Mouse (Mus musculus) embryonic facial prominence, embryonic 13.5 days (tissue): ENCODE data around the gene Zfhx3. TPM values are rescaled to one million over a fixed set of nuclear protein-coding genes. Genes with fewer than 3 reads are reported as not detected.

Source experiments
- ATAC-seq: fragments of 200-750 bp; cut with Nextera tagmentation; 2 replicates; pipeline ENCODE4 v1.8.0; 2017; ENCODE audit warnings: low read depth; ENCODE audit not compliant: insufficient number of reproducible peaks, insufficient read depth, low FRiP score, low TSS enrichment
- H3K27ac ChIP-seq: fragments of 300-500 bp; sonication (generic); 2 replicates; pipeline ENCODE4 v1.5.1; 2015; ENCODE audit warnings: moderate library complexity, mild to moderate bottlenecking, inconsistent platforms
- H3K27me3 ChIP-seq: fragments of 300-500 bp; sonication (generic); 2 replicates; pipeline ENCODE4 v1.6.1; 2015; ENCODE audit warnings: mild to moderate bottlenecking, inconsistent platforms
- H3K36me3 ChIP-seq: fragments of 300-500 bp; sonication (generic); 2 replicates; pipeline ENCODE4 v1.6.1; 2015; ENCODE audit warnings: mild to moderate bottlenecking, inconsistent platforms
- H3K4me1 ChIP-seq: fragments of 300-500 bp; sonication (generic); 2 replicates; pipeline ENCODE4 v1.6.1; 2015; ENCODE audit warnings: inconsistent platforms
- H3K4me2 ChIP-seq: fragments of 300-500 bp; sonication (generic); 2 replicates; pipeline ENCODE4 v1.6.1; 2015; ENCODE audit warnings: moderate library complexity, mild to moderate bottlenecking, inconsistent platforms
- H3K4me3 ChIP-seq: fragments of 300-500 bp; sonication (generic); 2 replicates; pipeline ENCODE4 v1.5.1; 2015; ENCODE audit warnings: mild to moderate bottlenecking, inconsistent platforms
- H3K9ac ChIP-seq: fragments of 300-500 bp; sonication (generic); 2 replicates; pipeline ENCODE4 v1.6.1; 2015; ENCODE audit warnings: mild to moderate bottlenecking, inconsistent platforms
- H3K9me3 ChIP-seq: fragments of 300-500 bp; sonication (generic); 2 replicates; pipeline ENCODE4 v1.6.1; 2016; ENCODE audit warnings: inconsistent platforms
- WGBS: fragments of 180-500 bp; shearing (Covaris S2); methylation state at CpG from one replicate; pipeline ENCODE4 v1.1.7; 2015; ENCODE audit warnings: mixed read lengths; 5-methylcytosine and 5-hydroxymethylcytosine counted together
- polyA plus RNA-seq: library from polyadenylated mRNA; unstranded; fragments of >200 nt; fragmentation: Nextera tagmentation; extraction: Ambion mirVana; gene quantifications from 2 replicates; pipeline ENCODE4 v1.2.1, GENCODE M21; 2015

Gene Zfhx3
- polyA plus RNA-seq, 1 experiment from 2014 or later: 29.9 TPM

DNA sequence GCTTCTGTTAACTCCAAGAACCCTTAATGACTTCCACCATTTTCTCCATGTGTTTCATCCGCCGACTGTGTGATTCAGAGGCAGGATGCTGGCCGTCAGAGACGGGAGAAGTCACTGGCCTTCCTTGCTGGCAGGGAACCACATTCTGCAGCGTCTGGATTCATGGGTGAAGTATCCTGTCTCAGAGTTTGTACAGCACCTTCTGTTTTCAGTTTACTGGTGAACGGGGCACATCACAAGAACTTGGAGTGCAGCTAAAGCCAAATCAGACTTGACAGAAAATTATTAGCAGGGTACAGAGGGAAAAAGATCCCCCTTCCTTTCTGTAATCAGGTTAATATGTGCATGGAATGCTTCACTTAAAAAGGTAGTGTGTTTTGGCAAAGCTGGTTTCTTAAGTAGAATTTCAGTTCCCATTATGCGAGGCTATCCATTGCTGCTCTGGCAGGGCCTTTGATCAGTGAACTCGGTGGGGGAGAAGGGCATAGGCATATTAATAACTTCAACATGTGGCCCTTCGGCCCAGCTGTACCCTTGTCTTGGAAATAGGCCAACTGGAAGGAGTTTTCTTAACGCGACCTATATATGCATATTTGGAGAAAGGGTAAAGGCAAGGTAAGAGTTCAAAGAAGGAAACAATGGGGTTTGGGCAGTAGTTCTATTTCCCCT lies 1035.4 kb downstream of the Zfhx3 start:
- Histone ChIP-seq H3K27ac (peak overlapping the region; percentile 81), H3K9me3 (no peaks in the 10 kb centered on the region), H3K27me3 (no peaks in the 10 kb centered on the region), H3K9ac (no peak overlapping the region), H3K4me2 (peak overlapping the region; percentile 26), H3K4me1 (peaks cover 19% of the 10 kb centered on the region), H3K4me3 (no peak overlapping the region), H3K36me3 (no peaks in the 10 kb centered on the region)
- ATAC-seq: 0 out of 2 replicates have a peak, but pooled peaks have one; percentile 26
- whole genome bisulfite sequencing: 23% methylated on average over 11 of the region's 11 CpGs

DNA sequence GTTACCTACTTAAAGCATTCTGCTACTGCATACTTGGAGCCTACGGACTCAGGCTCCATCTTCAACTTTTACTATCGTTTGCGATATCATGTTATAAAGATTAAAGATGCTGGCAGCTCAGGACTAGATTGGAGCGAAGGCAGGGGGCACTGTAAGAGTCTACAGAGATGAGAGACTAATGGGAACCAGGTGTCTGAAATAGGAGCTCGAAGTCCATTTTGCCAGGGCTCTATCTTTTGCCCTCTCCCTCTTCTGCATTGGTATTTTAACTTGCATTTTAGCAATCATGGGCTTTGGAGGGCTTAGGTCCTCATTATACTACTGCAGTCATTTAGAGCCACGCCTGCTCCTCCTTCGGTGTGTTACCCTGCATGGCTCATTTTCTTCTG lies 1035.9 kb downstream of the Zfhx3 start:
- ATAC-seq: no peak
- peak overlapping the region; percentile 26 for H3K4me2 ChIP-seq
- H3K27ac ChIP-seq: peak overlapping the region; percentile 75
- H3K9me3 ChIP-seq: no peaks in the 10 kb centered on the region
- no peak overlapping the region for H3K4me3 ChIP-seq
- H3K4me1 ChIP-seq: peaks cover 19% of the 10 kb centered on the region
- H3K36me3 ChIP-seq: no peaks in the 10 kb centered on the region
- H3K9ac ChIP-seq: no peak overlapping the region
- 30% methylated on average over 7 of the region's 7 CpGs for WGBS
- no peaks in the 10 kb centered on the region for H3K27me3 ChIP-seq

DNA sequence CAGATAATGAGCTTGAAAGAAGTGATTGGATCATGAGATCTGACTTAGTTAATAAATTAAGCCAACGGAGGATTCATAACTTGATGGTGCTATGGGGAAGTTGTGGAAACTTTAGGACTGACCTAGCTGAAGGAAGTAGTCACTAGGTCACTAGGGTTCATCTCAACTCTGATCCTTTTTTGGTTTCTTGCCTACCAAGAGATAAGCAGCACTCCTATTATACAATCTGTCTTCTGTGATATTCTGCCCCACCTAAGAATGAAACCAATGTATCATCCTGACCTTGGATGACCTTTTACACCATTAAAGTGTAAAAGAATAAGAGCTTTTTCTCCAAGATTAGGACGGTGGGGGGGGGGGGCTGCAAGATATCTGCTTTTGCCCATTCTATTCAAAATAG lies 1042.5 kb downstream of the Zfhx3 start:
- H3K27me3 ChIP-seq: no peaks in the 10 kb centered on the region
- no peak overlapping the region for H3K27ac ChIP-seq
- H3K9me3 ChIP-seq: no peaks in the 10 kb centered on the region
- H3K36me3 ChIP-seq: no peaks in the 10 kb centered on the region
- no peaks in the 10 kb centered on the region for H3K4me1 ChIP-seq
- no peak for ATAC-seq
- 69% methylated on average over 2 of the region's 2 CpGs for WGBS
- no peak overlapping the region for H3K4me2 ChIP-seq
- H3K9ac ChIP-seq: no peak overlapping the region
- no peak overlapping the region for H3K4me3 ChIP-seq

DNA sequence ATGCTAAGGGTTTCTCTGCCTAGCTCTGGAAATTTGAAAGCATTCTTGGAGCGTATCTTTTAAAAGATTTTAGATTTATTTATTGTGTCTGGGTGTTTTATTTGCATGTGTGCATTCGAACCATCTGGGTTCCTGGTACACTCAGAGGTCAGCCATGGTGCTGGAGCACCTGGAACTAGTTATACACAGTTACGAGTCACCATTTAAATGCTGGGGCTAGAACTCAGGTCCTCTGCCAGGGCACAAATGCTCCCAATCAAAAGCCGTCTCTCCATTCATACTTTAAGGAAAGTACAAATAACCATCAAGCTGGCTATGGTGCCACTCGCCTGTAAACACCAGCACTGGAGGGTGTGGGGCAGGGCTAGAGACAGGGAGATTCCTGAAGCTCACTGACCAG lies 1047.4 kb downstream of the Zfhx3 start:
- no peak overlapping the region for H3K9ac ChIP-seq
- H3K4me2 ChIP-seq: no peak overlapping the region
- no peaks in the 10 kb centered on the region for H3K27me3 ChIP-seq
- no peaks in the 10 kb centered on the region for H3K9me3 ChIP-seq
- H3K4me3 ChIP-seq: no peak overlapping the region
- WGBS: 46% methylated on average over 5 of the region's 5 CpGs
- no peaks in the 10 kb centered on the region for H3K36me3 ChIP-seq
- no peak overlapping the region for H3K27ac ChIP-seq
- H3K4me1 ChIP-seq: peaks cover 7% of the 10 kb centered on the region; the same call in 1 of the 2 replicates
- no peak for ATAC-seq

DNA sequence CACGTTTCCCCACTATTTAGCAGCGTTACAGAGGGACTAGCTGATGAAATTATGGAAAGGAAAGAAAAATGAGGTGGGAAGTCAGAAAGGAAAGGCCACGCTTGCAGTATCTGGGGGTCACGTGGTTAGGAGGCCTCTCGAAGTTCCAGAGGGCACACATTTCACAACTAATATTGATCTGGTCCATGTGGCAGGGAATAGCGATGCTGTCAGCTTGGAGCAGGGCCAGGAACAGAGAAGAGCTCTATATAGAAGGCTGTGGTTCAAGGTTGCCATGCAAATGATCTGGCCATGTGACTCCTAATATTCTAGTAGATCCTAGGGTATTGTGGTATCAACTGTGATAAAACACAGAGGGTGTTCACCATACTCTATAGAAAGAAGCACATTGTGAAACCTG lies 1048.1 kb downstream of the Zfhx3 start:
- no peak for ATAC-seq
- no peak overlapping the region for H3K9ac ChIP-seq
- no peak overlapping the region for H3K27ac ChIP-seq

DNA sequence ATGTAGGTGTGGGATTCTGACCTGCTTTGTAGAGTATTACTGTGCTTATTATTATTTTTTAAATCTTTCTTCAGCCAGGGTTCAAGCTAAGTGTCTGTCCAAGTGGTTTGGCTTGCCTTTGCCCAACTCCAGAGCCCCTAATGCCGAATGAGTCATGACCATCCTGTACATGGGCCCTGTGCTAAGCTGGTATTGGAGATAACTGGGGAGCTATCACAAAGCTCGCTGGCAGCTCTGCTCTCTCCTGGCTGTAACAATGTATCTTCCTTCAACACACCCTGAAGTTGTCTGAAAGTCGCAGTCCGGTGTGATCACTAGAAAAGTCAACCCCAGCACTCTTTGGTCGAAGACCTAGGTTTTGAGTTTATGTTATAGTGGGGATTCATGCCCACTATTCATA lies 1049.0 kb downstream of the Zfhx3 start:
- no peak overlapping the region for H3K9ac ChIP-seq
- H3K27me3 ChIP-seq: no peaks in the 10 kb centered on the region
- H3K9me3 ChIP-seq: no peaks in the 10 kb centered on the region
- no peak overlapping the region for H3K27ac ChIP-seq
- no peak overlapping the region for H3K4me2 ChIP-seq
- H3K36me3 ChIP-seq: no peaks in the 10 kb centered on the region
- ATAC-seq: no peak
- H3K4me3 ChIP-seq: no peak overlapping the region
- 91% methylated on average over 5 of the region's 5 CpGs for WGBS
- peaks cover 7% of the 10 kb centered on the region; the same call in 1 of the 2 replicates for H3K4me1 ChIP-seq

More for the DNA sequence above, 1048.1 kb downstream of the Zfhx3 start:
- Histone ChIP-seq H3K4me1 (peaks cover 7% of the 10 kb centered on the region; the same call in 1 of the 2 replicates), H3K27me3 (no peaks in the 10 kb centered on the region), H3K4me2 (no peak overlapping the region), H3K4me3 (no peak overlapping the region), H3K9me3 (no peaks in the 10 kb centered on the region), H3K36me3 (no peaks in the 10 kb centered on the region)
- 63% methylated on average over 6 of the region's 6 CpGs for WGBS

DNA sequence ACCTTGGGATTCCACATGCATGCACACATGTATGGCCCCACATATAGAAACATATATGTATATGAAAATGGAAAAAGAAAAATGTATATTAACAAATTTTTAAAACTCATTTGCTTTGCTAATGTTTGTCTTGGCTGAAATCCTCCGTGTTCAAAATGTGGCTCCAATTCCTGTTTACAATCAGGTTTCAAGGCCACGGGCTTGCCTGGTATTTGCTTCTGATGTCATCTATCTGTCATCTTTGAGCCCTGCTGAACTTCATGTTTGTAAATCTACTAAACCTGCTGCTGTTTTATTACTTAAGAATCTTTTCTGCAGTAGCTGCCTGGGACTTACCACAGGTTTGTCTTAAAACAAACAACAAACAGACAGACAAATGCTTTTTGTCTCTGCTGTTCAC lies 1051.3 kb downstream of the Zfhx3 start:
- no peaks in the 10 kb centered on the region for H3K27me3 ChIP-seq
- H3K27ac ChIP-seq: no peak overlapping the region
- ATAC-seq: no peak
- WGBS: 39% methylated on average over 2 of the region's 2 CpGs
- H3K4me2 ChIP-seq: no peak overlapping the region
- no peak overlapping the region for H3K9ac ChIP-seq
- no peaks in the 10 kb centered on the region for H3K9me3 ChIP-seq
- no peak overlapping the region for H3K4me3 ChIP-seq
- peaks cover 7% of the 10 kb centered on the region; the same call in 1 of the 2 replicates for H3K4me1 ChIP-seq
- no peaks in the 10 kb centered on the region for H3K36me3 ChIP-seq

DNA sequence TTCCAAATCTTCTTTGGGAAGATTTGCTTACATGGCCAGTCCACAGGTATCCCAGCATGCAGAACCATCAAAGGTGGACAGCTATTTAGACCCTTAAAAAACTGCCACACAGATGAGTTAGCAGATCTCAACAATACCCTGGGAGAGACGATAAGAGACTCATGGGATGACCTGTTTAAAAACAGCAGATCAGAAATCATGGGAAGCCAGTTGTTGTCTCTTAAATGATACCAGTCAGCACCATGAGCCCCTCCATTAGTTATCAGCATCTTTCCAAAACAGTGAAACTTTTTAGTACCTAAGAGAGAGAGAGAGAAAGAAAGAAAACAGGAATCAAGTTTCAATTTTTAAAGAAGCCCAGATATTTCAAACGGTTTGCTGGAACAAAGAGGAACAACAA lies 1051.7 kb downstream of the Zfhx3 start:
- no peak overlapping the region for H3K27ac ChIP-seq
- H3K4me2 ChIP-seq: no peak overlapping the region
- H3K27me3 ChIP-seq: no peaks in the 10 kb centered on the region
- no peak overlapping the region for H3K9ac ChIP-seq
- H3K4me3 ChIP-seq: no peak overlapping the region
- peaks cover 7% of the 10 kb centered on the region; the same call in 1 of the 2 replicates for H3K4me1 ChIP-seq
- no peak for ATAC-seq
- WGBS: 38% methylated on average over 2 of the region's 2 CpGs
- H3K36me3 ChIP-seq: no peaks in the 10 kb centered on the region
- H3K9me3 ChIP-seq: no peaks in the 10 kb centered on the region

DNA sequence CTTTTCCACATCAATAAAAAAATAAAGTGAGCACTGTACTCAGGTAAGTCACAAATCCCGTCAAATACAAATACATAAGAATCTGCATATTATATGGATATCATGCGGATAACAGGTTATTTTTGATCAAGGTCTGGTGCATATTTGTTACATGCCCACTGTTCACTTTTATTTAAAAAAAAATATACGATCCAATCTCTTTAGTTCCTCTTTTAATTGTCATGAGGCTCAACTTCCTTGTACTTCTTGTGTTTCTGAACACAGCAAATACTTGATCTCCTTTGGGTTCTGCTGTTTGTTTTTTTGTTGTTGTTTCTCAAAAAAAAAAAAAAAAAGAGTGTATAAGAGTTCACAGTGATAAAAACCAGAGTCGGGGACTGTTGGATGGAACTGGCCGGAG lies 1052.4 kb downstream of the Zfhx3 start:
- Histone ChIP-seq H3K4me1 (peaks cover 7% of the 10 kb centered on the region; the same call in 1 of the 2 replicates), H3K27ac (no peak overlapping the region), H3K4me3 (no peak overlapping the region), H3K36me3 (no peaks in the 10 kb centered on the region), H3K27me3 (no peaks in the 10 kb centered on the region), H3K4me2 (no peak overlapping the region), H3K9ac (no peak overlapping the region), H3K9me3 (no peaks in the 10 kb centered on the region)
- ATAC-seq: no peak
- 86% methylated on average over 5 of the region's 5 CpGs for WGBS

DNA sequence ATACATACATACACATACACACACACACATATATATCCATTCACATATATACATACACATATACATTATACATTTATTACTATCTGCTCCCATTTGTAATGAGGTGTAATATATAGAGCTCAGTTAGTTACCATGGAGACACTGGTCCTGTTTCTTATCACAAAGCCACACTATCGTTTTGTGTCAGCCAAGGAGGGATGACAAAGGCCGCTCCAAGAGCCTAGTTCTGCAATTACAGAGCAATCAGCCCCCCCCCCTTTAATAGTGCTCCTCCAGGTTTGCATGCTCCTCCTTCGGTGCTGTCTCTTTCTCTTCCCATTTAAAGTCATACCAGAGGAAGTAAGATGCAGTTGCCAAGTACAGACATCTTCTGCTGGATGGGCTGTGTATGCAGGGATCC lies 1054.9 kb downstream of the Zfhx3 start:
- no peaks in the 10 kb centered on the region for H3K27me3 ChIP-seq
- ATAC-seq: no peak
- no peak overlapping the region for H3K9ac ChIP-seq
- no peaks in the 10 kb centered on the region for H3K4me1 ChIP-seq
- no peaks in the 10 kb centered on the region for H3K36me3 ChIP-seq
- H3K27ac ChIP-seq: no peak overlapping the region
- H3K9me3 ChIP-seq: no peaks in the 10 kb centered on the region; the same call in 1 of the 2 replicates
- WGBS: 53% methylated on average over 3 of the region's 3 CpGs
- H3K4me2 ChIP-seq: no peak overlapping the region
- no peak overlapping the region for H3K4me3 ChIP-seq

DNA sequence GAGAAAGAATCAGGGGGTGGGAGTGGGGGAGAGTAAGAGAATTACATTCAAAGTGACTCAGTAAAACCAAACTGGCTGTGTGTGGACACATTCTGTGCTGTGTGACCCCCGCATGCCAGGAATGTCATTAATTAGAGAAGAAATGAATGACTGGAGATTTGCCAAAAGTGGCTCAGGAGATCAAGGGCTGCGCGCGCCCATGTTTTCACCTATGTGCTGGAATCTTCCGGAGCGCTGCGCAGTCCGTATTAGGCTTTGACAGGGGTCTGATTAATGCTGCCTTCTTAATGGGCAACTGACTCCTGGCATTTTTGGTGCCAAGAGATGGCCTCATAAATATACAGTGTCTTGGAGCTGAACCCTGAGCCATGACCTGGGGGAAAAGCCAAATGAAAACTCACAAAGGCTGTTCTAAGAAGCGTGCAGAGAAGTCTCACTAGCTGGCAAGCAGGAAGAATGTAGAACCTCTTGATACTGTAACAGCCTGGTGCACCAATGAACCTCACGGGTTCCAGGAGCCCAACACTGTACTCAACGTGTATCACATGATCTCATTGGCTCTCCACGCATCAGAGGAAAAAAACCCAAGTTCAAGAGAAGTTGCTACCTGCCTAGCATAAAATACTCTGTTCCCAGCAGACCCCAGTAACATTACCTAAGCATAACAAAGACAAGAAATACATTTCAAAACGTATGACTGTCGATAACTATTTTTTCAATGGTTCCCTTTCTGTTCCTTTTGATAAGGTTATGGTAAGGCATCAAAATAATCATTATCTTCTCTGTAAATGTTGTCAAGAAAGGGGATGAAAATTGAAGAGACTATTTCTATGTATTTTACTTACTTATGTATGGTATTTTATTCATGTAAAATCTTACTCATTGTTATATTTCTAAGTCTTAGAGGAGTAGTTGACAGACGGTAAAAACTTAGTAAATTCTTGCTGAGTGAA lies 1057.1 kb downstream of the Zfhx3 start:
- no peaks in the 10 kb centered on the region for H3K36me3 ChIP-seq
- H3K4me2 ChIP-seq: no peak overlapping the region
- ATAC-seq: no peak
- 79% methylated on average over 15 of the region's 15 CpGs for WGBS
- no peak overlapping the region for H3K4me3 ChIP-seq
- H3K4me1 ChIP-seq: no peaks in the 10 kb centered on the region
- no peaks in the 10 kb centered on the region for H3K27me3 ChIP-seq
- no peaks in the 10 kb centered on the region; the same call in 1 of the 2 replicates for H3K9me3 ChIP-seq
- no peak overlapping the region for H3K27ac ChIP-seq
- no peak overlapping the region for H3K9ac ChIP-seq

DNA sequence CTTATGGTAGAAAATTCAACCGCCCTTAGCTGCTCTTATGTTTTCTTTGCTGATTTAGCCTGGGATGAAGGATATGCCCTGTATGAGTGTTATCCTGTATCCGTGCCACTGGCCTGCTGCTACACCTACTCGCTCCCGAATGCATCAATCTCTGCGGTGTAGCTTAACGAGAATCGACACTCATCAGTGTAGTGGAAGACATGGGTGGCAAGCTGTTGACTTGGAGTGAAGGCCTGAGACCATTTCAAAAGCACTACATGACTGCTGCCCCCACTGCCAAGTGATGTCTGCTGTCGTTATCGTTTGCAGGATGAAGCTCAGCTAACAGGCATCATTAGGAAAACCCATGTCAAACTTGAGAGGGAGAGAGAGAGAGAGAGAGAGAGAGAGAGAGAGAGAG lies 1058.6 kb downstream of the Zfhx3 start:
- Histone ChIP-seq H3K4me1 (no peaks in the 10 kb centered on the region), H3K9ac (no peak overlapping the region), H3K27ac (no peak overlapping the region), H3K27me3 (no peaks in the 10 kb centered on the region), H3K9me3 (no peaks in the 10 kb centered on the region; the same call in 1 of the 2 replicates), H3K4me3 (no peak overlapping the region), H3K36me3 (no peaks in the 10 kb centered on the region), H3K4me2 (no peak overlapping the region)
- no peak for ATAC-seq
- 83% methylated on average over 9 of the region's 9 CpGs for WGBS
